Mouse (Mus musculus) hindbrain, embryonic 16.5 days (tissue): ENCODE measurements around the gene Ly75. TPM values are rescaled to one million over a fixed set of nuclear protein-coding genes. Genes with fewer than 3 reads are reported as not detected.

Experiments
- ATAC-seq: fragments of 200-750 bp; cut with Nextera tagmentation; 2 replicates; pipeline ENCODE4 v1.8.0; 2017; ENCODE audit warnings: moderate TSS enrichment, moderate library complexity
- H3K27ac ChIP-seq: fragments of 300-500 bp; sonication (generic); 2 replicates; pipeline ENCODE4 v1.5.1; 2014; ENCODE audit warnings: low read depth, mild to moderate bottlenecking, control low read depth, low read length, moderate library complexity
- H3K27me3 ChIP-seq: fragments of 300-500 bp; sonication (generic); replicated peaks from 2 replicates; pipeline ENCODE4 v1.6.1; 2014; ENCODE audit warnings: low read length; ENCODE audit not compliant: control insufficient read depth, insufficient read depth
- H3K36me3 ChIP-seq: fragments of 300-500 bp; sonication (generic); 2 replicates; pipeline ENCODE4 v1.6.1; 2014; ENCODE audit warnings: mild to moderate bottlenecking, low read length, moderate library complexity, mixed read lengths; ENCODE audit not compliant: control insufficient read depth, insufficient read depth
- H3K4me1 ChIP-seq: fragments of 300-500 bp; sonication (generic); 2 replicates; pipeline ENCODE4 v1.6.1; 2014; ENCODE audit warnings: low read depth, low read length; ENCODE audit not compliant: control insufficient read depth, insufficient read depth
- H3K4me2 ChIP-seq: fragments of 300-500 bp; sonication (generic); 2 replicates; pipeline ENCODE4 v1.6.1; 2014; ENCODE audit warnings: mild to moderate bottlenecking, low read length, control low read depth, moderate library complexity
- H3K4me3 ChIP-seq: fragments of 300-500 bp; sonication (generic); 2 replicates; pipeline ENCODE4 v1.5.1; 2014; ENCODE audit warnings: mild to moderate bottlenecking, low read length, control low read depth, moderate library complexity
- H3K9ac ChIP-seq: fragments of 300-500 bp; sonication (generic); 2 replicates; pipeline ENCODE4 v1.6.1; 2014; ENCODE audit warnings: low read depth, mild to moderate bottlenecking, control low read depth, low read length, moderate library complexity
- H3K9me3 ChIP-seq: fragments of 300-500 bp; sonication (generic); 2 replicates; pipeline ENCODE4 v1.6.1; 2014; ENCODE audit warnings: mild to moderate bottlenecking, low read length, moderate library complexity; ENCODE audit not compliant: control insufficient read depth
- WGBS: fragments of 180-500 bp; shearing (Covaris S2); extraction: QIAGEN DNeasy Blood & Tissue Kit; methylation state at CpG from one replicate; pipeline ENCODE4 v1.1.7; 2014; 5-methylcytosine and 5-hydroxymethylcytosine counted together
- polyA plus RNA-seq: library from polyadenylated mRNA; unstranded; fragments of >200 nt; fragmentation: Nextera tagmentation; extraction: Ambion mirVana; gene quantifications from 2 replicates; pipeline ENCODE4 v1.2.1, GENCODE M21; 2015

Gene Ly75
- polyA plus RNA-seq, 1 experiment from 2014 or later = 1.9 TPM

GRCm38 (mm10) chr2:60365138-60365775 is 17.8 kb downstream of the Ly75 start:
- H3K9ac ChIP-seq = no peak overlapping the region
- no peak for ATAC-seq

GRCm38 (mm10) chr2:60362146-60362545 is 21.0 kb downstream of the Ly75 start:
- no peak overlapping the region for H3K27ac ChIP-seq
- no peaks in the 10 kb centered on the region for H3K27me3 ChIP-seq
- H3K4me2 ChIP-seq = no peak overlapping the region
- H3K4me1 ChIP-seq = no peaks in the 10 kb centered on the region
- H3K4me3 ChIP-seq = no peak overlapping the region
- no peak overlapping the region for H3K9ac ChIP-seq
- 92% methylated on average over 6 of the region's 6 CpGs for WGBS
- no peak for ATAC-seq
- H3K36me3 ChIP-seq = no peaks in the 10 kb centered on the region
- no peaks in the 10 kb centered on the region for H3K9me3 ChIP-seq

More at GRCm38 (mm10) chr2:60365138-60365775, 17.8 kb downstream of the Ly75 start:
- Histone ChIP-seq H3K4me1 (no peaks in the 10 kb centered on the region), H3K27me3 (no peaks in the 10 kb centered on the region), H3K36me3 (no peaks in the 10 kb centered on the region), H3K9me3 (no peaks in the 10 kb centered on the region), H3K27ac (no peak overlapping the region), H3K4me2 (no peak overlapping the region), H3K4me3 (no peak overlapping the region)
- 75% methylated on average over 7 of the region's 7 CpGs for WGBS

GRCm38 (mm10) chr2:60359796-60360195 is 23.3 kb downstream of the Ly75 start:
- no peak for ATAC-seq
- Histone ChIP-seq H3K4me3 (no peak overlapping the region), H3K27me3 (no peaks in the 10 kb centered on the region), H3K4me2 (no peak overlapping the region), H3K9me3 (no peaks in the 10 kb centered on the region), H3K27ac (no peak overlapping the region), H3K36me3 (no peaks in the 10 kb centered on the region), H3K9ac (no peak overlapping the region), H3K4me1 (no peaks in the 10 kb centered on the region)
- WGBS = 99% methylated on average over 3 of the region's 3 CpGs

- peak; percentile 4; the same call in 1 of the 2 replicates for ATAC-seq
- Histone ChIP-seq H3K4me1 (no peaks in the 10 kb centered on the region), H3K9ac (no peak overlapping the region), H3K27ac (no peak overlapping the region), H3K4me3 (no peak overlapping the region; the same call in 1 of the 2 replicates), H3K4me2 (peak overlapping the region; percentile 38), H3K9me3 (no peaks in the 10 kb centered on the region), H3K36me3 (no peaks in the 10 kb centered on the region), H3K27me3 (no peaks in the 10 kb centered on the region)
- 17% methylated on average over 3 of the region's 3 CpGs for WGBS
Observed at GRCm38 (mm10) chr2:60355388-60355683, 27.8 kb downstream of the Ly75 start.

GRCm38 (mm10) chr2:60354541-60355387 is 28.3 kb downstream of the Ly75 start:
- no peaks in the 10 kb centered on the region for H3K9me3 ChIP-seq
- no peak overlapping the region for H3K9ac ChIP-seq
- no peak overlapping the region; the same call in 1 of the 2 replicates for H3K4me3 ChIP-seq
- H3K4me1 ChIP-seq = no peaks in the 10 kb centered on the region
- H3K27ac ChIP-seq = 0 out of 2 replicates have a peak overlapping the region, but pooled peaks have one; percentile 23
- H3K4me2 ChIP-seq = peak overlapping the region; percentile 38
- ATAC-seq = peak; percentile 54; the same call in 1 of the 2 replicates
- no peaks in the 10 kb centered on the region for H3K27me3 ChIP-seq
- 46% methylated on average over 18 of the region's 18 CpGs for WGBS
- H3K36me3 ChIP-seq = no peaks in the 10 kb centered on the region

- H3K27me3 ChIP-seq = no peaks in the 10 kb centered on the region; the same call in 1 of the 2 replicates
- H3K4me1 ChIP-seq = no peaks in the 10 kb centered on the region
Observed at GRCm38 (mm10) chr2:60352296-60352695, 30.8 kb downstream of the Ly75 start.

GRCm38 (mm10) chr2:60351781-60352180 is 31.3 kb downstream of the Ly75 start:
- H3K27me3 ChIP-seq = no peaks in the 10 kb centered on the region; the same call in 1 of the 2 replicates
- ATAC-seq = no peak
- WGBS = 80% methylated on average over 8 of the region's 8 CpGs

More at GRCm38 (mm10) chr2:60352296-60352695, 30.8 kb downstream of the Ly75 start:
- Histone ChIP-seq H3K9me3 (no peaks in the 10 kb centered on the region), H3K4me2 (no peak overlapping the region), H3K27ac (no peak overlapping the region), H3K36me3 (no peaks in the 10 kb centered on the region), H3K4me3 (no peak overlapping the region), H3K9ac (no peak overlapping the region)
- no peak for ATAC-seq
- WGBS = 89% methylated on average over 5 of the region's 5 CpGs

GRCm38 (mm10) chr2:60347875-60348274 is 35.2 kb downstream of the Ly75 start:
- WGBS = 90% methylated on average over 7 of the region's 7 CpGs
- no peaks in the 10 kb centered on the region; the same call in 1 of the 2 replicates for H3K27me3 ChIP-seq

More at GRCm38 (mm10) chr2:60351781-60352180, 31.3 kb downstream of the Ly75 start:
- no peaks in the 10 kb centered on the region for H3K4me1 ChIP-seq
- no peaks in the 10 kb centered on the region for H3K36me3 ChIP-seq
- no peak overlapping the region for H3K9ac ChIP-seq
- H3K4me2 ChIP-seq = no peak overlapping the region
- no peak overlapping the region for H3K27ac ChIP-seq
- no peaks in the 10 kb centered on the region for H3K9me3 ChIP-seq
- H3K4me3 ChIP-seq = no peak overlapping the region

GRCm38 (mm10) chr2:60346531-60346930 is 36.6 kb downstream of the Ly75 start:
- Histone ChIP-seq H3K36me3 (no peaks in the 10 kb centered on the region), H3K27ac (no peak overlapping the region), H3K9me3 (no peaks in the 10 kb centered on the region), H3K27me3 (no peaks in the 10 kb centered on the region; the same call in 1 of the 2 replicates), H3K4me1 (no peaks in the 10 kb centered on the region), H3K4me3 (no peak overlapping the region), H3K9ac (no peak overlapping the region), H3K4me2 (no peak overlapping the region)
- no peak for ATAC-seq
- 47% methylated on average over 8 of the region's 8 CpGs for WGBS

More at GRCm38 (mm10) chr2:60347875-60348274, 35.2 kb downstream of the Ly75 start:
- Histone ChIP-seq H3K9me3 (no peaks in the 10 kb centered on the region), H3K4me2 (no peak overlapping the region), H3K27ac (no peak overlapping the region), H3K4me3 (no peak overlapping the region), H3K4me1 (no peaks in the 10 kb centered on the region), H3K9ac (no peak overlapping the region), H3K36me3 (no peaks in the 10 kb centered on the region)
- no peak for ATAC-seq
